Mouse (Mus musculus) liver, embryonic 15.5 days (tissue): ENCODE measurements around the gene B3galt6. TPM values are rescaled to one million over a fixed set of nuclear protein-coding genes. Genes with fewer than 3 reads are reported as not detected.

ENCODE experiments used
- ATAC-seq: fragments of 200-750 bp; cut with Nextera tagmentation; 2 replicates; pipeline ENCODE4 v1.8.0; 2017; ENCODE audit warnings: moderate number of reproducible peaks, mild to moderate bottlenecking, moderate library complexity; ENCODE audit not compliant: insufficient read depth
- H3K27ac ChIP-seq: fragments of 300-500 bp; sonication (generic); replicated peaks from 2 replicates; pipeline ENCODE4 v1.5.1; 2015; ENCODE audit warnings: mild to moderate bottlenecking, inconsistent platforms
- H3K27me3 ChIP-seq: fragments of 300-500 bp; sonication (generic); 2 replicates; pipeline ENCODE4 v1.6.1; 2015; ENCODE audit warnings: mild to moderate bottlenecking, inconsistent platforms
- H3K36me3 ChIP-seq: fragments of 300-500 bp; sonication (generic); replicated peaks from 2 replicates; pipeline ENCODE4 v1.6.1; 2015; ENCODE audit warnings: moderate library complexity, mild to moderate bottlenecking, inconsistent platforms
- H3K4me1 ChIP-seq: fragments of 300-500 bp; sonication (generic); replicated peaks from 2 replicates; pipeline ENCODE4 v1.6.1; 2015; ENCODE audit warnings: inconsistent platforms
- H3K4me2 ChIP-seq: fragments of 300-500 bp; sonication (generic); 2 replicates; pipeline ENCODE4 v1.6.1; 2015; ENCODE audit warnings: moderate library complexity, mild to moderate bottlenecking, inconsistent platforms
- H3K4me3 ChIP-seq: fragments of 300-500 bp; sonication (generic); replicated peaks from 2 replicates; pipeline ENCODE4 v1.5.1; 2015; ENCODE audit warnings: mild to moderate bottlenecking, inconsistent platforms
- H3K9ac ChIP-seq: fragments of 300-500 bp; sonication (generic); 2 replicates; pipeline ENCODE4 v1.6.1; 2015; ENCODE audit warnings: moderate library complexity, mild to moderate bottlenecking, inconsistent platforms
- H3K9me3 ChIP-seq: fragments of 300-500 bp; sonication (generic); replicated peaks from 2 replicates; pipeline ENCODE4 v1.6.1; 2016; ENCODE audit warnings: inconsistent platforms
- WGBS: fragments of 180-500 bp; shearing (Covaris S2); methylation state at CpG from one replicate; pipeline ENCODE4 v1.1.7; 2015; ENCODE audit warnings: mixed read lengths; ENCODE audit not compliant: insufficient replicate concordance; 5-methylcytosine and 5-hydroxymethylcytosine counted together
- polyA plus RNA-seq: library from polyadenylated mRNA; unstranded; fragments of >200 nt; fragmentation: Nextera tagmentation; extraction: Ambion mirVana; gene quantifications from 2 replicates; pipeline ENCODE4 v1.2.1, GENCODE M21; 2015

Gene B3galt6
- polyA plus RNA-seq, 1 experiment from 2014 or later, result 4.4 TPM

GRCm38 (mm10) chr4:155962167-155962971 is 30.1 kb downstream of the B3galt6 start, which contains the start of gene C1qtnf12:
Gene C1qtnf12, plus strand, starts transcription at chr4:155962318.
- peak within 1 kb of the TSS; percentile 68 for H3K4me3 ChIP-seq
- H3K27ac ChIP-seq, result peak within 1 kb of the TSS; percentile 75
- WGBS, result under 1% methylated on average over 42 of the region's 42 CpGs
- no peaks in the 10 kb centered on the region for H3K27me3 ChIP-seq
- peak within 1 kb of the TSS; percentile 66 for H3K9ac ChIP-seq
- H3K9me3 ChIP-seq, result no peaks in the 10 kb centered on the region
- H3K4me1 ChIP-seq, result peaks cover 64% of the 10 kb centered on the region
- peaks cover 50% of the 10 kb centered on the region for H3K36me3 ChIP-seq
- peak; percentile 81 for ATAC-seq
- H3K4me2 ChIP-seq, result peak within 1 kb of the TSS; percentile 97

GRCm38 (mm10) chr4:155959275-155959674 is 33.2 kb downstream of the B3galt6 start:
- Histone ChIP-seq H3K27me3 (no peaks in the 10 kb centered on the region), H3K27ac (no peak overlapping the region), H3K36me3 (peaks cover 52% of the 10 kb centered on the region), H3K9ac (no peak overlapping the region), H3K4me3 (no peak overlapping the region), H3K4me1 (peaks cover 40% of the 10 kb centered on the region), H3K4me2 (no peak overlapping the region), H3K9me3 (no peaks in the 10 kb centered on the region)
- no peak for ATAC-seq
- 3% methylated on average over 5 of the region's 5 CpGs for WGBS

- no peak overlapping the region for H3K27ac ChIP-seq
- no peak overlapping the region for H3K9ac ChIP-seq
- peaks cover 7% of the 10 kb centered on the region; the same call in 1 of the 2 replicates for H3K4me1 ChIP-seq
- H3K4me2 ChIP-seq, result no peak overlapping the region
- H3K36me3 ChIP-seq, result peaks cover 81% of the 10 kb centered on the region
- ATAC-seq, result no peak
- H3K4me3 ChIP-seq, result no peak overlapping the region
- H3K27me3 ChIP-seq, result no peaks in the 10 kb centered on the region
- H3K9me3 ChIP-seq, result no peaks in the 10 kb centered on the region
- 84% methylated on average over 6 of the region's 6 CpGs for WGBS
These were observed 37.0 kb downstream of the B3galt6 start for GRCm38 (mm10) chr4:155955491-155955890.

GRCm38 (mm10) chr4:155947094-155947493 is 45.4 kb downstream of the B3galt6 start:
- H3K36me3 ChIP-seq, result peaks cover 58% of the 10 kb centered on the region

GRCm38 (mm10) chr4:155944271-155944670 is 48.2 kb downstream of the B3galt6 start:
- H3K27me3 ChIP-seq, result peaks cover 33% of the 10 kb centered on the region
- H3K36me3 ChIP-seq, result peaks cover 29% of the 10 kb centered on the region
- peak overlapping the region; percentile 97 for H3K4me3 ChIP-seq
- H3K9ac ChIP-seq, result peak overlapping the region; percentile 90
- ATAC-seq, result no peak
- peak overlapping the region; percentile 83 for H3K27ac ChIP-seq
- peak overlapping the region; percentile 97 for H3K4me2 ChIP-seq
- H3K9me3 ChIP-seq, result no peaks in the 10 kb centered on the region
- H3K4me1 ChIP-seq, result peaks cover 49% of the 10 kb centered on the region
- under 1% methylated on average over 17 of the region's 17 CpGs for WGBS

More at GRCm38 (mm10) chr4:155947094-155947493, 45.4 kb downstream of the B3galt6 start:
- ATAC-seq, result no peak
- Histone ChIP-seq H3K27ac (no peak overlapping the region), H3K4me2 (no peak overlapping the region), H3K9ac (no peak overlapping the region), H3K27me3 (peaks cover 10% of the 10 kb centered on the region), H3K4me1 (peaks cover 49% of the 10 kb centered on the region), H3K9me3 (no peaks in the 10 kb centered on the region), H3K4me3 (no peak overlapping the region)

GRCm38 (mm10) chr4:155943534-155944249 is 48.8 kb downstream of the B3galt6 start, which contains the start of gene Ube2j2:
Gene Ube2j2, plus strand, starts transcription at chr4:155943831.
- peaks cover 33% of the 10 kb centered on the region for H3K27me3 ChIP-seq
- peak within 1 kb of the TSS; percentile 97 for H3K4me3 ChIP-seq
- peak within 1 kb of the TSS; percentile 97 for H3K4me2 ChIP-seq
- no peaks in the 10 kb centered on the region for H3K9me3 ChIP-seq
- peaks cover 49% of the 10 kb centered on the region for H3K4me1 ChIP-seq
- peak; percentile 96 for ATAC-seq
- H3K27ac ChIP-seq, result peak within 1 kb of the TSS; percentile 83
- H3K9ac ChIP-seq, result peak within 1 kb of the TSS; percentile 90
- under 1% methylated on average over 85 of the region's 85 CpGs for WGBS
- H3K36me3 ChIP-seq, result peaks cover 23% of the 10 kb centered on the region

GRCm38 (mm10) chr4:155943049-155943452 is 49.4 kb downstream of the B3galt6 start:
- H3K9me3 ChIP-seq, result no peaks in the 10 kb centered on the region
- H3K4me3 ChIP-seq, result peak overlapping the region; percentile 97
- H3K27ac ChIP-seq, result peak overlapping the region; percentile 83
- peaks cover 33% of the 10 kb centered on the region for H3K27me3 ChIP-seq
- WGBS, result 2% methylated on average over 17 of the region's 17 CpGs
- H3K4me1 ChIP-seq, result peaks cover 49% of the 10 kb centered on the region
- ATAC-seq, result peak; percentile 16
- peaks cover 17% of the 10 kb centered on the region for H3K36me3 ChIP-seq
- peak overlapping the region; percentile 90 for H3K9ac ChIP-seq
- H3K4me2 ChIP-seq, result peak overlapping the region; percentile 97

Other genes starting within 250 kb of the B3galt6 start
- 47.9 and 56.5 TPM in 2 replicates for gene Atad3a, start 231.6 kb downstream of the B3galt6 start, polyA plus RNA-seq
- 0.33 and 0.54 TPM in 2 replicates for gene Vwa1, start 218.0 kb downstream of the B3galt6 start, polyA plus RNA-seq
- gene Tmem88b, start 206.8 kb downstream of the B3galt6 start, polyA plus RNA-seq, result 0.13 and 0.22 TPM in 2 replicates
- gene Ankrd65, start 202.2 kb downstream of the B3galt6 start, polyA plus RNA-seq, result 0.07 TPM in 1 of 2 replicates, not detected in the other
- gene Mrpl20, start 189.8 kb downstream of the B3galt6 start, polyA plus RNA-seq, result 135 and 141 TPM in 2 replicates
- 65.6 and 77.1 TPM in 2 replicates for gene Ccnl2, start 180.2 kb downstream of the B3galt6 start, polyA plus RNA-seq
- gene Aurkaip1, start 161.4 kb downstream of the B3galt6 start, polyA plus RNA-seq, result 94.0 and 108 TPM in 2 replicates
- 7.7 and 9.9 TPM in 2 replicates for gene Mxra8, start 153.0 kb downstream of the B3galt6 start, polyA plus RNA-seq
- 5.0 and 6.9 TPM in 2 replicates for gene Dvl1, start 145.2 kb downstream of the B3galt6 start, polyA plus RNA-seq
- 0.08 and 0.15 TPM in 2 replicates for gene Tas1r3, start 129.3 kb downstream of the B3galt6 start, polyA plus RNA-seq
- 7.5 and 8.9 TPM in 2 replicates for gene Cptp, start 123.2 kb downstream of the B3galt6 start, polyA plus RNA-seq
- 34.3 and 37.6 TPM in 2 replicates for gene Ints11, start 123.1 kb downstream of the B3galt6 start, polyA plus RNA-seq
- gene Pusl1, start 100.9 kb downstream of the B3galt6 start, polyA plus RNA-seq, result 14.3 and 15.6 TPM in 2 replicates
- 6.5 and 8.5 TPM in 2 replicates for gene Acap3, start 100.8 kb downstream of the B3galt6 start, polyA plus RNA-seq
- gene Ube2j2, start 48.8 kb downstream of the B3galt6 start, polyA plus RNA-seq, result 50.2 and 51.2 TPM in 2 replicates
- 76.3 and 81.9 TPM in 2 replicates for gene C1qtnf12, start 30.3 kb downstream of the B3galt6 start, polyA plus RNA-seq
- gene Sdf4, start 223 bp upstream of the B3galt6 start, polyA plus RNA-seq, result 77.0 and 81.4 TPM in 2 replicates
- gene Tnfrsf4, start 21.2 kb upstream of the B3galt6 start, polyA plus RNA-seq, result 0.23 and 0.51 TPM in 2 replicates
- gene Tnfrsf18, start 33.5 kb upstream of the B3galt6 start, polyA plus RNA-seq, result 0.66 and 0.73 TPM in 2 replicates
- gene Ttll10, start 66.8 kb upstream of the B3galt6 start, polyA plus RNA-seq, result 0.22 and 0.58 TPM in 2 replicates
- gene 9430015G10Rik, start 117.3 kb upstream of the B3galt6 start, polyA plus RNA-seq, result 10.5 and 12.3 TPM in 2 replicates
- 0.08 and 0.18 TPM in 2 replicates for gene Rnf223, start 137.9 kb upstream of the B3galt6 start, polyA plus RNA-seq
- 6.7 and 8.6 TPM in 2 replicates for gene Agrn, start 204.8 kb upstream of the B3galt6 start, polyA plus RNA-seq
- 9.8 and 13.4 TPM in 2 replicates for gene Isg15, start 208.2 kb upstream of the B3galt6 start, polyA plus RNA-seq
- 1.1 and 1.3 TPM in 2 replicates for gene AW011738, start 210.7 kb upstream of the B3galt6 start, polyA plus RNA-seq
- gene Perm1, start 223.2 kb upstream of the B3galt6 start, polyA plus RNA-seq, result 0.20 and 0.32 TPM in 2 replicates
- gene Plekhn1, start 242.2 kb upstream of the B3galt6 start, polyA plus RNA-seq, result 4.0 and 4.8 TPM in 2 replicates
- gene Noc2l, start 243.4 kb upstream of the B3galt6 start, polyA plus RNA-seq, result 44.5 and 47.2 TPM in 2 replicates